Mouse (Mus musculus): ENCODE measurements around the gene Lpin2. TPM values are rescaled to one million over a fixed set of nuclear protein-coding genes. Genes with fewer than 3 reads are reported as not detected.

The Lpin2 gene
- polyA plus RNA-seq, 1 experiment from 2014 or later, result 36.1 TPM

DNA sequence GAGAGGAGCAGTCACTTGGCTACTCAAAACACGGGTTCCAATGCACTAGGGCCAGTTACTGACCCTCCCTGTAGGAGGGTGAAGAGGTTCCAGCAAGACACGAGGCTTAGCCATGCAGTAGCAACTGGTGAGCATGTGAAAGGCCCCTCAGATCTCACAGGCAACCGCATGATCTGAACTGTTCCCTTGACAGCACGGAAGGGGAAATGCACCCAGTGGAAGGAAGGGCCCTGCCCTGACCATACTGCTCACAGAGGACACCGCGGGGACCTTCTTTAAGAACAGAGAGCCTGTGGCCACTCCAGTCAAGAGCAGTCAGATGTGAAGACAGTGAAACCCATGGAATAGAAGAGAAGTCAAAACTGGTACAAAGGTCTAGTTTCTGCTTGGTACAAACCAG is 80.8 kb downstream of the Lpin2 start:
- H3K27me3 ChIP-seq, result no peaks in the 10 kb centered on the region

DNA sequence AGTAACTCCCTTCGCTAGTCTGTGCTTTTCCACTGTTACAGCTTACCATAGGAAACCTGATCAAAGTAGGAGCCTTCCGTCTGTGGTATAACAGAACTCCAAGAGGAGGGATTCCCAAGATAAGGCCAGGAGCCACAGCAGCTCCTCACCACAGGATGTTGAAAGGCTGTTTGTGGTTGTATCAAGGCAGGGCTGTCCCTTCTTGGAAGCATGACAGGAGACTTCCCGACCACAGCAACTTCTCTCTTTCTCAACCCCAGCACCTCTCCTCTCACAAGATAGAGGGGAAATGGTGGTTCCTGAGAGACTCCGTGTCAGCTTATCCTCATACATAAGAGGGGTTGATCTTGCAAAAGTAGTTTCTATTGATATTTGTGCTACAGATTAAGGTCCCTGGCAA is 82.4 kb downstream of the Lpin2 start:
- no peak overlapping the region for H3K9ac ChIP-seq
- no peak overlapping the region for H3K27ac ChIP-seq (replicated peaks)
- no peak overlapping the region for H3K4me2 ChIP-seq
- no peaks in the 10 kb centered on the region for H3K27me3 ChIP-seq
- no peak overlapping the region for H3K4me3 ChIP-seq
- no peaks in the 10 kb centered on the region for H3K4me1 ChIP-seq (replicated peaks)
- ATAC-seq (ENCODE audit: low read depth), result no peak
- H3K9me3 ChIP-seq, result no peaks in the 10 kb centered on the region
- no peaks in the 10 kb centered on the region for H3K36me3 ChIP-seq
- WGBS, result 85% methylated on average over 4 of the region's 4 CpGs

More for the DNA sequence above, 80.8 kb downstream of the Lpin2 start:
- H3K9me3 ChIP-seq, result no peaks in the 10 kb centered on the region
- H3K36me3 ChIP-seq, result no peaks in the 10 kb centered on the region
- no peaks in the 10 kb centered on the region for H3K4me1 ChIP-seq (replicated peaks)
- H3K27ac ChIP-seq (replicated peaks), result no peak overlapping the region
- H3K4me2 ChIP-seq, result no peak overlapping the region
- ATAC-seq (ENCODE audit: low read depth), result no peak
- H3K9ac ChIP-seq, result no peak overlapping the region
- H3K4me3 ChIP-seq, result no peak overlapping the region
- WGBS, result 85% methylated on average over 6 of the region's 6 CpGs

DNA sequence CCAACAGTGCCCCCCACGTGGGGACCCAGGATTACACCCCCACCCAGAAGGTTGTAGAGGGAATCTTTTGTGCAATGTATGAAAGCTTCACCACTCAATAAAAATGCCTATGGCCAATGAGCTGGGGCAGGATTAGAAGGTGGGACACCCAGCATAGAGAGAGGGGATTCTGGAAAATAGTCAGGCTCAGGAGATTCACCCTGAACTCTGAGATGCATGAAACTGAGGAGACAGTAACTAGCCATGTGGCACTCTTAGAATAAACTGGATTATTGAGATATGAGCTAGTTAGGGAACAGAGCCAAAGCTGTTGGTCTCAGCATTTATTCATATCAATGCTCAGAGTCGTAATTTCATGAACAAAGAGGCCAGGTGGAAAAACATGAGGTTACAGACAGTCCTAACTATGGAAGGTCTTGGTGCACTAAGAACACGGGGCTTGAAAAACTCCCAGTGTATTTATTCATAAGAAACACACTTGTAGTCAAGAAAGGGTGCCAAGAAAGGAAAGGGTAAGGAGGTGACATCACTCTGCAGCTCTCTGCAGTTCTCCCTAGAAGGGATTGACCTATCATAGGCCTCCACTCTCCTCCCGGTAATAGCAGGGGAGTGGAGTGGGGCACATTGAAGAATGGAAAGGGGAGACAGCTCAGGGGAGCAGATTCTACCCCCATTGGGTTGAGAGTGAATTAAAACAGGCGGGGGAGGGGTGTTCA is 83.1 kb downstream of the Lpin2 start:
- WGBS, result 80% methylated on average over 5 of the region's 5 CpGs
- H3K27ac ChIP-seq (replicated peaks), result no peak overlapping the region
- H3K4me3 ChIP-seq, result no peak overlapping the region
- no peak overlapping the region for H3K4me2 ChIP-seq
- H3K4me1 ChIP-seq (replicated peaks), result no peaks in the 10 kb centered on the region
- ATAC-seq (ENCODE audit: low read depth), result no peak
- no peaks in the 10 kb centered on the region for H3K9me3 ChIP-seq
- no peaks in the 10 kb centered on the region for H3K36me3 ChIP-seq
- H3K27me3 ChIP-seq, result no peaks in the 10 kb centered on the region
- H3K9ac ChIP-seq, result no peak overlapping the region

DNA sequence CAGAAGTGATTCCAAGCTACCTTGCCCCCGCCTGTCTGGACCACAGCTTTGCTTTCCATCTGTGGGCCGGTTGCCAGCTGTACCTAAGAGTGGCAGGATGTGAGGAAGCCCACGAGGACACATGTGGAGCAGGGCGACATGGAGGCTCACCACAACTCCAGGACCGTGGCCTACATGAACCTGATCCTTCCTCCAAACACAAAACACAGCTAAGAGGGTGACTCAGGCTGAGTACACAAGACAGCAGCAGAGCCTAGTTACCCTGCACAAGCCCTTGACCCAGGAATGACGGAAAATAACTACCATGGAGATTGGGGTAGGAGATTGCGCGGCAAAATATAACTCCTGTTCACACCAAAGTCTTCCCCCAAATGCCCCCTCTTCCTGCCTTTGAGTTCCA is 85.0 kb downstream of the Lpin2 start:
- no peaks in the 10 kb centered on the region for H3K4me1 ChIP-seq (replicated peaks)
- H3K36me3 ChIP-seq, result no peaks in the 10 kb centered on the region
- H3K27ac ChIP-seq (replicated peaks), result no peak overlapping the region
- no peaks in the 10 kb centered on the region for H3K9me3 ChIP-seq
- H3K9ac ChIP-seq, result no peak overlapping the region
- no peak overlapping the region for H3K4me3 ChIP-seq
- no peak for ATAC-seq (ENCODE audit: low read depth)
- no peak overlapping the region for H3K4me2 ChIP-seq
- WGBS, result 91% methylated on average over 8 of the region's 8 CpGs
- H3K27me3 ChIP-seq, result no peaks in the 10 kb centered on the region

DNA sequence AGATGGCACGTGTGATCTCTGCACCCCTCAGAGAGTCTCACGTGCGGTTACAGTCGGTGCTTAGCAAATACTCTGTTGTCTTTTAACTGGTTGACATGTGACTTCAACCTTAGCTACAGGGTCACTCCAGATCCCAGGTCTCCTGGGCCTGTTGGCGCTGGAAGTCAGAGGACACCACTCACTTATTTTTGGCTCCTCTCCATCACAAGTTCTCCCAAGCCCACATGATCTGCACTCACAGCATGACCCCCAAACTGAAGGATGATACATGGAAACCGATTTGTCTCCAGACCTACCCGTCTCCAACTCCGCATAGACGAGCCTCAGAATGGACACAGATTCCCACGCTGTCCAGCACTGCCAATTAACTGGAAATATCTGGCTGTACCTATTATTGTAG is 85.8 kb downstream of the Lpin2 start:
- no peak for ATAC-seq (ENCODE audit: low read depth)
- Histone ChIP-seq H3K27me3 (no peaks in the 10 kb centered on the region), H3K4me1 (replicated peaks) (no peaks in the 10 kb centered on the region), H3K9ac (no peak overlapping the region), H3K36me3 (no peaks in the 10 kb centered on the region), H3K4me2 (no peak overlapping the region), H3K27ac (replicated peaks) (no peak overlapping the region), H3K4me3 (no peak overlapping the region), H3K9me3 (no peaks in the 10 kb centered on the region)
- WGBS, result 91% methylated on average over 10 of the region's 10 CpGs

DNA sequence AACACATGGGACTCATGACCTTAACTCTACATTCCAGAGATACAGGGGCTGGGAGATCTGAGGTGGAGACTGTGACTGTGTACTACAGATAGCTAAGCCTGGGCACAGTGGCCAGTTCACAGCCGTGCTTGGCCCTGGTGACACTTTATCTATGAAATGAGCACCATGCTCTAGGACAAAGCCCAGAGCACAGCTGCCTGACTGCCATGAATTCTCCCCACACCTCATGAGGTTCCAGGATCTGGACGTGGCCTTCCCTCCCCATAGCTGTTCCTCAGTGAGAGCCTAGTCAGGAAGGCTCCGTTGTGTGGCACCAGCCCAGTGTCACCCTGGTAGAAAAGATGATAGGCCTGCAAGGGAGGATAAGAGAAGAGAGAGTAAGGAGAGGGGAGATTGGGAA is 86.2 kb downstream of the Lpin2 start:
- H3K27me3 ChIP-seq, result no peaks in the 10 kb centered on the region
- H3K36me3 ChIP-seq, result no peaks in the 10 kb centered on the region
- no peak overlapping the region for H3K9ac ChIP-seq
- 96% methylated on average over 3 of the region's 3 CpGs for WGBS
- H3K4me3 ChIP-seq, result no peak overlapping the region
- H3K4me1 ChIP-seq (replicated peaks), result no peaks in the 10 kb centered on the region
- no peak overlapping the region for H3K27ac ChIP-seq (replicated peaks)
- no peak overlapping the region for H3K4me2 ChIP-seq
- no peaks in the 10 kb centered on the region for H3K9me3 ChIP-seq
- no peak for ATAC-seq (ENCODE audit: low read depth)

DNA sequence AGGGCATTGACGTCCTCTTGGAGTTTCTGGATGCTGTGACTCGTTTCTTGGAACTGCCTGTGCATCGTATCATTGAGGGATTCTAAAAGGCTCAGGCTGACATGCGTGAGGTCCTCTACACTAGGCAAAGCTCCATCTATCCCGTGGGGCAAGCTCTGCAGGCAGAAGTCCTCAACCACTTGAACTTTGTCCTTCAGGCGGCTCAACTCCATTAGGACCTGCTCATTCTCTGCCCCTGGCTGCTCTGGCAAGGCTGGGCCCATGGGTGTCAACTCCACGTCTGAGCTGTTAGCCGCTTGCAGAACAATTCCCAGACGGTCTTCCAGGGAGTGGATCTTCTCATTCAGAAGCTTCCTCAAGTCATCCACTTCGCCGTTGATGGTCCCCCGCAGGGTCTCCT is 91.5 kb downstream of the Lpin2 start:
- no peak for ATAC-seq (ENCODE audit: low read depth)
- Histone ChIP-seq H3K4me2 (no peak overlapping the region), H3K27ac (replicated peaks) (no peak overlapping the region), H3K4me3 (no peak overlapping the region), H3K4me1 (replicated peaks) (no peaks in the 10 kb centered on the region), H3K36me3 (no peaks in the 10 kb centered on the region), H3K9ac (no peak overlapping the region), H3K9me3 (no peaks in the 10 kb centered on the region), H3K27me3 (no peaks in the 10 kb centered on the region)
- WGBS, result 96% methylated on average over 12 of the region's 12 CpGs

DNA sequence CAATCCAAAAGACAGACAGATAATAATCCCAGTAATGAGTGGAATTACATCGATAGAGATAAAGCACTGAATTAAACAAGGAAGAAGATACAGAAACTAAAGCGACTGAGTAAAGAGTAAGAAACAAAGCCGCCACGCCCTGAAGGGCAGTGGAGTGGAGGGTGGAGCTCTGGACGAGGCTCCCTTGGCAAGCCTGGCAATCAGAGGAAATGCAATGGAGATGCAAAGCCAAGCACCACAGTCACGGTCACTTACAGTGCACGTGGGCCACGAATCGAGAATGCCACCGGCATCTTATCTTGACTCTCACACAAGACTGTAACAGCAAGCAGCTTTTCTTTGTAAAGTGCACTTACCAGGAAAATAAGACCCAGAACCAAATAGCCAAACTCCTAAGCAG is 94.4 kb downstream of the Lpin2 start:
- no peak overlapping the region for H3K4me3 ChIP-seq
- WGBS, result 89% methylated on average over 10 of the region's 10 CpGs
- H3K4me1 ChIP-seq (replicated peaks), result no peaks in the 10 kb centered on the region
- no peak overlapping the region for H3K27ac ChIP-seq (replicated peaks)
- H3K27me3 ChIP-seq, result no peaks in the 10 kb centered on the region
- ATAC-seq (ENCODE audit: low read depth), result no peak
- no peak overlapping the region for H3K9ac ChIP-seq
- no peak overlapping the region for H3K4me2 ChIP-seq
- H3K9me3 ChIP-seq, result no peaks in the 10 kb centered on the region
- no peaks in the 10 kb centered on the region for H3K36me3 ChIP-seq

DNA sequence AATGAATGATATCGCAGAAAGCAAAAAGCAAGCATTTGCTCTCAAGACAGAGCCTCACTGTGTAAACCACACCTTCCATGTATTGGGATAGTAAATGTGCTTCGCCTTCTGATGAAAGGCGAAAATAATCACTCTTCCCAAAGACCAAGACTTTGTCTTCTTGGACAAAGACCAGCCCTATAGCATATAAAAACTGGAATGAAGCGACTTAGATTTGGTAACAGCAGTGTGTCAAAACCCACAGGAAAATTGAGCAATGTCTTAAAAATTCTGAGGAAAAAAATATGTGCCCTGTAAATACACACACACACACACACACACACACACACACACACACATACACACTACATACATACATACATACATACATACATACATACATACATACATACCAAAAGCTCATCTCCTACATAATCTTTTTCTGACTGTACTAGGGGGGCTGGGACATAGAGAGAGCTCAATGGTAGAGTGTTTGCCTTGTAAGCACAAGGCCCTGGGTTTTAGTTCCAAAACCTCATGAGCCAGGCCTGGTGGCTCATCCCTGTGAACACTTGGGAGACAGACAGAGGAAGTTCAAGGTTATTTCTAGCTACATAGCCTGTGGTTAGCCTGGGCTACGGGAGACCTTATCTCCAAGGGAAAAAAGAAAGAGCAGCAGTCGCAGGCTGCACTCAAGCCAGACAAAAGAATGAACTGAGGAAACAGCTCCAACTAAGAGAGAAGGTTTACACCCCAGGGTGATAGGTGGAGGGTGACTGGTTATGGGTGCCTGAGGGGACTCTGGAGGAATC is 95.5 kb downstream of the Lpin2 start:
- no peaks in the 10 kb centered on the region for H3K36me3 ChIP-seq
- no peak overlapping the region for H3K4me3 ChIP-seq
- H3K4me1 ChIP-seq (replicated peaks), result no peaks in the 10 kb centered on the region
- H3K9ac ChIP-seq, result no peak overlapping the region
- no peak overlapping the region for H3K27ac ChIP-seq (replicated peaks)
- H3K27me3 ChIP-seq, result no peaks in the 10 kb centered on the region
- no peak for ATAC-seq (ENCODE audit: low read depth)
- no peaks in the 10 kb centered on the region for H3K9me3 ChIP-seq
- 93% methylated on average over 6 of the region's 6 CpGs for WGBS
- no peak overlapping the region for H3K4me2 ChIP-seq

DNA sequence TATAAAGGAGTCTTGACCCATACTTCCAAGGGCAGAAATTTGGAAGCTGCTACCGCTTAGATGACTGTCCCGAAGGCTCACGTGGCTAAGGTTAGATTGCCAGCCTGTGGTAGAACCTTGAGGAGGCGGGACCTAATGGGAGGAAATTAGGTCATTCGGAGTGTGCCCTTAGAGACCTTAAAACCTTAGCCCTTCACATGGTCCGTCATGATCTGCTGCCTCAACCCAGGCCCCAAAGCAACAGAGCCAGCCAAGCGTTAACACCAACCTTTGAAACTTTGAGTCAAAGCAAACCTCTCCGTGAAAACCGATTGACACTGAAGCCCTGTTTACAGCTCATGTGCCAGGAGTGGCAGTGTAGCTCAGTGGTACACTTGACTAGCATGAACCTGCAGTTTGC is 100.4 kb downstream of the Lpin2 start:
- no peak overlapping the region for H3K4me3 ChIP-seq
- H3K27ac ChIP-seq (replicated peaks), result no peak overlapping the region
- 91% methylated on average over 9 of the region's 9 CpGs for WGBS
- no peak for ATAC-seq (ENCODE audit: low read depth)
- no peak overlapping the region for H3K4me2 ChIP-seq
- H3K36me3 ChIP-seq, result no peaks in the 10 kb centered on the region
- H3K9me3 ChIP-seq, result no peaks in the 10 kb centered on the region
- no peak overlapping the region for H3K9ac ChIP-seq
- H3K27me3 ChIP-seq, result no peaks in the 10 kb centered on the region
- no peaks in the 10 kb centered on the region for H3K4me1 ChIP-seq (replicated peaks)

DNA sequence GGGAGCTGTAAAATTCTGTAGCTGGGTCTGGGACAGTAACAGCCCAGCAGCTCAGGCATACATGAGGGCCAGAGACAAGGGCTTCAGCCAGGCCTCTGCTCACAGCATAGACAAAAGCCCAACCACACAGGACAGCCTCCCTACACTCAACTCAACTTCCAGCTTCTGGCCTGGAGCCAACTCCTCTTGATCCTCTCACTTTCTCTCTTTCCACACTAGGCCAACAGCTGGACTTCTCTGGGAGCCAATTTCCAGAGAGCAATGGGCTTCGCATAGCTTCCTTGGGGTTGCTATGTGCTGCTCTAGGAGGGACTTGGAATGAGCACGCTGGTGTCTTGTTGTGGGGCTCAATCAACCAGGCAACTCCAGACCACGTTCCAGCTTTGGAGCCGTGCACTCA is 100.9 kb downstream of the Lpin2 start:
- Histone ChIP-seq H3K27me3 (no peaks in the 10 kb centered on the region), H3K9ac (no peak overlapping the region), H3K27ac (replicated peaks) (no peak overlapping the region), H3K4me2 (no peak overlapping the region), H3K36me3 (no peaks in the 10 kb centered on the region), H3K9me3 (no peaks in the 10 kb centered on the region), H3K4me3 (no peak overlapping the region), H3K4me1 (replicated peaks) (no peaks in the 10 kb centered on the region)
- WGBS, result 82% methylated on average over 4 of the region's 4 CpGs
- no peak for ATAC-seq (ENCODE audit: low read depth)

DNA sequence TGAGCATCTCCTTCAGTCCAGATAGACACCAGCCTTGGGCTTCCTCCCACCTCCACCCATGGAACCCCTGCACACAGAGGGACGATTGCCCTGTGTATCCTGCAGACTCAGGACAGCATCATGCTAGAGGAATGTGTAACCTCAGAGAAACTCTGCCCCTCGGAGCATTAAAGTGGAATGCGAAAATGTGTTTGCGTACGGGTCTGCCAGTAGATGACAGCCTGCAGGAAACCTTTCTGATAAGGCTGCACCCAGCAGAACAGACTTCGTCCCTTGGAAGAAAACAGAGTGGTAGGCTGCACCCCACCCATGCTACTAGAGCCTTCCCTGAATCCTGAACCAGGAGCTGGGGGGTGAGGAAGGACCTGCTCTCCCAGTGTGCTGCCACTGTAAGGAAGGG is 102.5 kb downstream of the Lpin2 start:
- no peaks in the 10 kb centered on the region for H3K27me3 ChIP-seq
- H3K27ac ChIP-seq (replicated peaks), result no peak overlapping the region
- no peaks in the 10 kb centered on the region for H3K36me3 ChIP-seq
- H3K4me1 ChIP-seq (replicated peaks), result no peaks in the 10 kb centered on the region
- 80% methylated on average over 6 of the region's 6 CpGs for WGBS
- no peaks in the 10 kb centered on the region for H3K9me3 ChIP-seq
- H3K9ac ChIP-seq, result no peak overlapping the region
- no peak overlapping the region for H3K4me2 ChIP-seq
- no peak overlapping the region for H3K4me3 ChIP-seq
- ATAC-seq (ENCODE audit: low read depth), result no peak

DNA sequence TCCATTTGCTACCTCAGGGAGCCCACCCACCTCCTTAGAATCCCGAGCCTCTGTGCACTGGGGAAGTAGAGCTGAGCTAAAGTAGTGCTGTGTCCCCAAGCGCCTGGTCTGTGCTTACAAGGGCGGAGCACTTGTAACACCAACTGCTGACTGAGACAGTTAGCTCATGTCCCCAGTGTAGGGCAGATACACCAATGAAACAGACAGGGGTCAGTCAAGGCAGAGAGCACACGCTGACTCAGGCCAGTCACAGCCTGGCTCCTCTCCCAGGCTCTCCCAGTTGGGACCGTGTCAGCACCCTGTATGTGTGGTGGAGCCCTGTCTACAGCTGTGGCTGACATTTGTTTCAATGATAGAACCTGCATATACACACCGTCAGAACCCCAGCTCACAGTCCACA is 103.6 kb downstream of the Lpin2 start:
- ATAC-seq (ENCODE audit: low read depth), result no peak
- Histone ChIP-seq H3K4me2 (no peak overlapping the region), H3K4me1 (replicated peaks) (no peaks in the 10 kb centered on the region), H3K27me3 (no peaks in the 10 kb centered on the region), H3K9ac (no peak overlapping the region), H3K4me3 (no peak overlapping the region), H3K27ac (replicated peaks) (no peak overlapping the region), H3K36me3 (no peaks in the 10 kb centered on the region), H3K9me3 (no peaks in the 10 kb centered on the region)
- WGBS, result 73% methylated on average over 6 of the region's 6 CpGs

Data from neural tube, embryonic 13.5 days (tissue).